Mouse (Mus musculus) embryonic facial prominence, embryonic 10.5 days (tissue): Measurements from ENCODE around the gene Pilra. TPM values are rescaled to one million over a fixed set of nuclear protein-coding genes. Genes with fewer than 3 reads are reported as not detected.
"Not testable (repeated sequence)": the region's sequence is repeated elsewhere in the genome, so short reads cannot be mapped to it uniquely, and the experiment has no call there.

ENCODE experiments used
- DNase-seq: peaks from one replicate; pipeline ENCODE4 v3.0.0-alpha.2; 2017; ENCODE audit warnings: low spot score
- H3K27ac ChIP-seq: fragments of 300-500 bp; sonication (generic); replicated peaks from 2 replicates; pipeline ENCODE4 v1.5.1; 2016; ENCODE audit warnings: mild to moderate bottlenecking
- H3K27me3 ChIP-seq: fragments of 300-500 bp; sonication (generic); replicated peaks from 2 replicates; pipeline ENCODE4 v1.6.1; 2016; ENCODE audit warnings: low read depth, mild to moderate bottlenecking; ENCODE audit not compliant: poor library complexity, severe bottlenecking
- H3K36me3 ChIP-seq: fragments of 300-500 bp; sonication (generic); replicated peaks from 2 replicates; pipeline ENCODE4 v1.6.1; 2016; ENCODE audit warnings: mild to moderate bottlenecking, moderate library complexity
- H3K4me1 ChIP-seq: fragments of 300-500 bp; sonication (generic); 2 replicates; pipeline ENCODE4 v1.6.1; 2016
- H3K4me3 ChIP-seq: fragments of 300-500 bp; sonication (generic); 2 replicates; pipeline ENCODE4 v1.5.1; 2016; ENCODE audit warnings: mild to moderate bottlenecking, moderate library complexity
- H3K9me3 ChIP-seq: fragments of 300-500 bp; sonication (generic); 2 replicates; pipeline ENCODE4 v1.6.1; 2016; ENCODE audit warnings: mild to moderate bottlenecking
- WGBS: fragments of 180-500 bp; shearing (Covaris S2); methylation state at CpG from one replicate; pipeline ENCODE4 v1.1.7; 2016; 5-methylcytosine and 5-hydroxymethylcytosine counted together
- polyA plus RNA-seq: library from polyadenylated mRNA; unstranded; fragments of >200 nt; fragmentation: Nextera tagmentation; extraction: Ambion mirVana; gene quantifications from 2 replicates; pipeline ENCODE4 v1.2.1, GENCODE M21; 2016

The Pilra gene
- polyA plus RNA-seq: 0.28 and 0.79 TPM in 2 replicates

DNA sequence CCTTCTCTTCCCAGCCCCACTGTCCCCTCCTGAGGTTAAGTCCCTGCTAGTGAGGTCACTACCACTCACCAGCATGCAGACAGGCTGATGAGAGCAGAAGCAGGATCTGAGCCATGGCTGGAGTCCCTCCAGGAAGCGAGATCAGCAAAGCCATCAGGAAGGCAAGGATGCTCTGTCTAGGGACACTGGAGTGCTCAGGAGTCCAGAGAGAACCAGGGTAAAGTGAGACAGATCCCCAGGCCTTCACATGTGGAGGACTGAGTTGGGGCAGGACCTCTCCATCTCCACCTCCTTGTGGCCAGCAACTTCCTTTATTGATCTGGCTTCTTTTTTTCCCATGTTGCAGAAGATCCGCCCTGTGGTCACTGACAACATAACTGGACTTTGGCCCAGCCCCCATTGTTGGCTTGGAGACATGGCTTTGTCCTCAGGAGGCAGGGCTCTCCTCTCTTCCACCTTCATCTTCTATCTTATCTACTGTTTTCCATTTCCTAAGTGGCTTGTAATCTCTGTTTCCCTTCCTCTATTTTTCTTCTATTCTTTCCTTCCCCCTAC, at the start of gene Pilra:
Gene Pilra, minus strand, starts transcription at position 316 of the 555 bp plus-strand sequence.
- not testable (repeated sequence) for H3K9me3 ChIP-seq, H3K4me1 ChIP-seq, H3K27ac ChIP-seq, H3K27me3 ChIP-seq, DNase-seq, H3K4me3 ChIP-seq, H3K36me3 ChIP-seq
- WGBS: 76% methylated on average over 2 of the region's 2 CpGs

DNA sequence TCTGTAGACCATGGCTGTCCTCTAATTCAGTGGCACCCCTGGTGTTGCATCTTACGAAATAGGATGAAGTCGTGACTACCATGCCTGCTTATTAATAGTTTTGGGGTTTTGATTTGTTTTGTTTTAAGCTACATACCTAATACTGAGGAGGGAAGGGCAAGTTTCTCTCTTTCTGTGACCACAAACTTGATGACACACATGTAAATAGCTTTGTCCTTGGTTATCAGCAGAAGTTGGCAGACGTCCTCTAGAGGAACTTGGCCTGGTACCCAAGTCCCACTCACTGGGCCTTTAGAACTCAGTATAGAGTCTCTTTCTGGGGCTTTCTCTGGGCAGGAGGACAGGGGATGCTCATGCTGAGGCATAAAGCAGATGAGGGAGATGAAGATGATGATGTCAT, 47.3 kb upstream of the Pilra start:
- H3K27me3 ChIP-seq: no peaks in the 10 kb centered on the region
- H3K9me3 ChIP-seq: no peaks in the 10 kb centered on the region
- 86% methylated on average over 3 of the region's 3 CpGs for WGBS
- H3K27ac ChIP-seq: no peak overlapping the region
- no peak overlapping the region for H3K4me3 ChIP-seq
- H3K36me3 ChIP-seq: no peaks in the 10 kb centered on the region
- H3K4me1 ChIP-seq: no peaks in the 10 kb centered on the region
- no peak for DNase-seq

DNA sequence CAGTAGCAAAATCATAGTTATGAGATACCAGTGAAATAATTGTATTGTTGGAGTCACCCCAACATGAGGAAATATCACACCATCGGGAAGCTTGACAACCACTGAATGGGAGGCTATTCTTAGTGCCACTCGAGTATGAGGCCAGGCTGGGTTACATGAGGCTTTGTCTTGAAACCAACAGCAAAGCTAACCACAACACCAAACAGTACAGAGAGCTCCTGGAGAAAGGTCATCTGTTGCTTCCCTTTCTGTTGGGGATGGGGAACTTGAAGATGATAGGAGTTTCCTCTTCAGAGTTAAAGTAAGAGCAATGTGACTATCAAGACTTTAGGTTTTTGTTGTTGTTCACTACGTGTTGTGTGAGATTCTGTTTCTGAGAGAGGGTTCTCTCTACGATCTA, 46.8 kb upstream of the Pilra start:
- no peaks in the 10 kb centered on the region for H3K36me3 ChIP-seq
- H3K9me3 ChIP-seq: no peaks in the 10 kb centered on the region
- no peaks in the 10 kb centered on the region for H3K27me3 ChIP-seq
- DNase-seq: no peak
- H3K4me1 ChIP-seq: no peaks in the 10 kb centered on the region
- H3K4me3 ChIP-seq: no peak overlapping the region
- WGBS: 80% methylated on average over 4 of the region's 4 CpGs
- H3K27ac ChIP-seq: no peak overlapping the region

DNA sequence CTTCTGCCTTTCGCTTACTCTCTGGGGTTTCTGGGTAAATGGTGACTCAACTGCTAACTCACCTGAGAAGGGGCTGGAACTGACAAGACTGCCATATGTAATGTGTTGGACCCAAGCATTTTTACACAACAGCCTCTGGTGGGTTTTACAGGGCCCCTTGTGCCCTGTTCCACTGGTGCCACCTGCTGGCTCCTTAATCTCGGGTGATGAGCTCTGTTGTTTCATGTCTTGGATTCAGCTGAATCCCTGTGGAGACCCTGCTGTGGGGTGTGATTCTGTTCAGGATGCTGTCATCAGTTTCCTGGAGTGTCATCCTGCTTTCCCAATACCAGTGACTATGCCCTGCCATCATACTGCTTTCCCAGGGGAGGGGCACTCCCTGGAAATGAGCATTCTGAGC, 41.8 kb upstream of the Pilra start:
- Histone ChIP-seq H3K27ac (no peak overlapping the region), H3K4me3 (no peak overlapping the region), H3K36me3 (no peaks in the 10 kb centered on the region), H3K27me3 (no peaks in the 10 kb centered on the region), H3K9me3 (no peaks in the 10 kb centered on the region), H3K4me1 (no peaks in the 10 kb centered on the region)
- no peak for DNase-seq
- WGBS: 59% methylated on average over 2 of the region's 2 CpGs

DNA sequence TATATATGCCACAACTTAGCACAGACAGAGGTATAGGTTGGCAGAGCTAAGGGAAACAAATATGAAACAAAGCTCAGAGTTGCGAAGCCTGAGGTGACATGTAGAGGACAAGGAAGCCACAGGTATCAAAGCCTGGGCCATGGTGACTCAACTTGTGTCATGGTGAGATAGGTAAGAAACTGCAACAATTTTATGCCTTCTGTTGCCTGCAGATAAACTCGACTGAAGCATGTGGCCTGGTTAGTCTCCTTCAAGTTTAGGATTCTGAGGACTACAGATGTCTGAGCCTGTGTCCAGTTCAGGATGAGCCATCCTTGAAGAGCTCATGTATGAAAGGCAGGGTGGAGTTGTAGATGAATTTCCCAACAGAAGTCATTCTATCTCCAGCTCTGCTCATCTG, 39.0 kb upstream of the Pilra start:
- Histone ChIP-seq H3K4me1 (no peaks in the 10 kb centered on the region), H3K4me3 (no peak overlapping the region), H3K27me3 (no peaks in the 10 kb centered on the region), H3K9me3 (no peaks in the 10 kb centered on the region), H3K27ac (no peak overlapping the region), H3K36me3 (no peaks in the 10 kb centered on the region)
- WGBS: 88% methylated on average over 2 of the region's 2 CpGs
- no peak for DNase-seq

DNA sequence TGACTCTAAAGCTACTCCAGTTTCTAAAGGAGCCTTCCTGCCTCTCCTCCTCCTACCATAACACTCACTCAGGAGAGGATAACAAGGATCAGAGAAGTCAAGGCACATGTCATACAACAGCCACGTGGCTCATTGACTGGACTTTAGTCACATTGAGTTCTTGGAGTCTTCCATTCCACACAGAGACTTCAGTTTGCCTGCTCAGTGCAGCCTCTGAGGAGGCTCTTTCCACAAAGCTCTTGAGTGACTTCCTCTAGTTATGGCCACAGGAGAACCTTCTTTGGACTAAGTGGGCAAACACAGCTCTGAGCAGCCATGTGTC, 36.3 kb upstream of the Pilra start:
- 50% methylated on average over 1 of the region's 1 CpGs for WGBS
- DNase-seq, H3K27ac ChIP-seq, H3K36me3 ChIP-seq, H3K4me3 ChIP-seq, H3K9me3 ChIP-seq, H3K27me3 ChIP-seq, H3K4me1 ChIP-seq: not testable (repeated sequence)

DNA sequence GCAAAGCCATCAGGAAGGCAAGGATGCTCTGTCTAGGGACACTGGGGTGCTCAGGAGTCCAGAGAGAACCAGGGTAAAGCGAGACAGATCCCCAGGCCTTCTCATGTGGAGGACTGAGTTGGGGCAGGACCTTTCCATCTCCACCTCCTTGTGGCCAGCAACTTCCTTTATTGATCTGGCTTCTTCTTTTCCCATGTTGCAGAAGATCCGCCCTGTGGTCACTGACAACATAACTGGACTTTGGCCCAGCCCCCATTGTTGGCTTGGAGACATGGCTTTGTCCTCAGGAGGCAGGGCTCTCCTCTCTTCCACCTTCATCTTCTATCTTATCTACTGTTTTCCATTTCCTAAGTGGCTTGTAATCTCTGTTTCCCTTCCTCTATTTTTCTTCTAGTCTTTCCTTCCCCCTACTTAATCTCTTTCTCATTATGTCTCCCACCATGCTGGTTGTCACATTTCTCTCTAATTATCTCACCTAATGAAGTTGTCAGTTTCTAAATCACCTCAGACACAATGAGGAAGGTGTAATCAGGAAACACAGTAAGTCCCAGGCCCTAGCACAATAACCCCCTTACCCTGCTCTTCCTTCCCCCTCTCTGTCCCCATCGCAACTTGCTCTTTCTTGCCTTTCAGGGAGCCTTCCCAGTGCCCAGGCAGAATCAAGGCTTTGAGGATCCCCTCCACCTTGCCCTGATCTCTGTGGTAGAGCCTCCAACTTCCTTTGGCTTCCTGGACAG, 35.7 kb upstream of the Pilra start, which contains the start of gene Pilrb2:
Gene Pilrb2, minus strand, starts transcription at position 172 of the 737 bp plus-strand sequence.
- not testable (repeated sequence) for H3K9me3 ChIP-seq, DNase-seq, H3K4me3 ChIP-seq, H3K36me3 ChIP-seq, H3K4me1 ChIP-seq, H3K27ac ChIP-seq, H3K27me3 ChIP-seq
- WGBS: 76% methylated on average over 3 of the region's 3 CpGs

DNA sequence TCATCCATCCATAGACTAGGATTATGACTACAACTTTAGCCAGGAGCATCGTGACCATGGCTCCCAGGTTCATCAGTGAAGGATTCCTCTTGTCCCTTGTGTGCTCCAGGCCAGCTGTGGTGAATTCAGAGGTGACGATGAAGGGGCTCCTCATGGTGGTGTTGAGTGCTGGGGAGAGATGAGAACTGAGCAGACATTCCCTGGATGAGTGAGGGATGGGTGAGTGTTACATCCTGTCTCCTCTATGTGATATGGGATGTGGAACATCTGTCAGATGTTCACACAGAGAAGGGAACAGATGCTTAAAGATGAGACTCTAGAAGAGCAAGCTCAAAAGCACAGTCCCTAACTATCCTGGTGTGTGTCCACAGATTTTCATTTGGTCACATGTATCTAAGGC, 32.5 kb upstream of the Pilra start:
- DNase-seq, H3K4me3 ChIP-seq, H3K27ac ChIP-seq, H3K4me1 ChIP-seq, H3K36me3 ChIP-seq, H3K9me3 ChIP-seq, H3K27me3 ChIP-seq: not testable (repeated sequence)
- WGBS: 82% methylated on average over 2 of the region's 2 CpGs

DNA sequence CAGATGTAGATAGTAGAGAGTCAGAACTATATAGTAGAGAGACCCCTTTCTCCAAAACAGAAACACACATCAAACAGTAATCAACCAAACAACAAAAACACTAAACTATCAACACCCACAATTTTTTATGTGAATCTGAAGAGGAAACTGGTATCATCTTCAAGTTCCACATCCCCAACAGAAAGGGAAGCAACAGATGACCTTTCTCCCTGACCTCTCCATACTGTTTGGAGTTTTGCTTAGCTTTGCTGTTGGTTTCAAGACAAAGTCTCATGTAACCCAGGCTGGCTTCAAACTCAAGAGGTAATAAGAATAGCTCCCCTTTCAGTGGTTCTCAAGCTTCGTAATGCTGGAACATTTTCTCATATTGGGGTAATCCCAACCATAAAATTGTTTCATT, 27.9 kb upstream of the Pilra start:
- WGBS: 83% methylated on average over 1 of the region's 1 CpGs

DNA sequence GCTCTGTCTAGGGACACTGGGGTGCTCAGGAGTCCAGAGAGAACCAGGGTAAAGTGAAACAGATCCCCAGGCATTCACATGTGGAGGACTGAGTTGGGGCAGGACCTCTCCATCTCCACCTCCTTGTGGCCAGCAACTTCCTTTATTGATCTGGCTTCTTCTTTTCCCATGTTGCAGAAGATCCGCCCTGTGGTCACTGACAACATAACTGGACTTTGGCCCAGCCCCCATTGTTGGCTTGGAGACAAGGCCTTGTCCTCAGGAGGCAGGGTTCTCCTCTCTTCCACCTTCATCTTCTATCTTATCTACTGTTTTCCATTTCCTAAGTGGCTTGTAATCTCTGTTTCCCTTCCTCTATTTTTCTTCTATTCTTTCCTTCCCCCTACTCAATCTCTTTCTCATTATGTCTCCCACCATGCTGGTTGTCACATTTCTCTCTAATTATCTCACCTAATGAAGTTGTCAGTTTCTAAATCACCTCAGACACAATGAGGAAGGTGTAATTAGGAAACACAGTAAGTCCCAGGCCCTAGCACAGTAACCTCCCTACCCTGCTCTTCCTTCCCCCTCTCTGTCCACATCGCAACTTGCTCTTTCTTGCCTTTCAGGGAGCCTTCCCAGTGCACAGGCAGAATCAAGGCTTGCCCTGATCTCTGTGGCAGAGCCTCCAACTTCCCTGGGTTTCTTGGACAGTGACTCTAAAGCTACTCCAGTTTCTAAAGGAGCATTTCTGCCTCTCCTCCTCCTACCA, 22.1 kb upstream of the Pilra start, which contains the start of gene Pilrb1:
Gene Pilrb1, minus strand, starts transcription at position 147 of the 751 bp plus-strand sequence.
- DNase-seq, H3K4me3 ChIP-seq, H3K4me1 ChIP-seq, H3K36me3 ChIP-seq, H3K27ac ChIP-seq, H3K27me3 ChIP-seq, H3K9me3 ChIP-seq: not testable (repeated sequence)
- 81% methylated on average over 2 of the region's 2 CpGs for WGBS

More for the DNA sequence above, 27.9 kb upstream of the Pilra start:
- not testable (repeated sequence) for H3K9me3 ChIP-seq, H3K4me1 ChIP-seq, DNase-seq, H3K27me3 ChIP-seq, H3K27ac ChIP-seq, H3K4me3 ChIP-seq, H3K36me3 ChIP-seq

DNA sequence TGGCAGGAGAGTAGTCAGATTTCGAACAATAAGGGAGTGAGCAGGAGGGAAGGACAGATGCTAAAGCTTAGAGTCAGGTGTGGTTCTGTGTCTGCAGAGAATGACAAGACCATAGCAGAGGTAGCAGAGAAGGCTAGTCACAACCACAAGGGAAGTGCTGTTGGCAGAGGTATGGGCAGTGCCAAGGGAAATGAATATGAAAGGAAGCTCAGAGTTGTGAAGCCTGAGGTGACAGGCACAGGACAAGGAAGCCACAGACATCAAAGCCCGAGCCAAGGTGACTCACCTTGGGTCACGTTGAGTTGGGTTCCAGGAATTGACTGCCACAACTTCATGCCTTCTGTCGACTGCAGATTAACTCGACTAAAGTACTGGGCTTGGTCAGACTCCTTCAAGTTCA, 20.8 kb upstream of the Pilra start:
- H3K27me3 ChIP-seq, H3K4me3 ChIP-seq, DNase-seq, H3K27ac ChIP-seq, H3K4me1 ChIP-seq, H3K9me3 ChIP-seq, H3K36me3 ChIP-seq: not testable (repeated sequence)
- 79% methylated on average over 5 of the region's 5 CpGs for WGBS

DNA sequence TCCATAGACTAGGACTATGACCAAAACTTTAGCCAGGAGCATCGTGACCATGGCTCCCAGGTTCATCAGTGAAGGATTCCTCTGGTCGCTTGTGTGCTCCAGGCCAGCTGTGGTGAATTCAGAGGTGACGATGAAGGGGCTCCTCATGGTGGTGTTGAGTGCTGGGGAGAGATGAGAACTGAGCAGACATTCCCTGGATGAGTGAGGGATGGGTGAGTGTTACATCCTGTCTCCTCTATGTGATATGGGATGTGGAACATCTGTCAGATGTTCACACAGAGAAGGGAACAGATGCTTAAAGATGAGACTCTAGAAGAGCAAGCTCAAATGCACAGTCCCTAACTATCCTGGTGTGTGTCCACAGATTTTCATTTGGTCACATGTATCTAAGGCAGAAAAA, 18.8 kb upstream of the Pilra start:
- H3K9me3 ChIP-seq, H3K27ac ChIP-seq, H3K4me1 ChIP-seq, H3K4me3 ChIP-seq, H3K36me3 ChIP-seq, H3K27me3 ChIP-seq, DNase-seq: not testable (repeated sequence)
- WGBS: 79% methylated on average over 3 of the region's 3 CpGs

DNA sequence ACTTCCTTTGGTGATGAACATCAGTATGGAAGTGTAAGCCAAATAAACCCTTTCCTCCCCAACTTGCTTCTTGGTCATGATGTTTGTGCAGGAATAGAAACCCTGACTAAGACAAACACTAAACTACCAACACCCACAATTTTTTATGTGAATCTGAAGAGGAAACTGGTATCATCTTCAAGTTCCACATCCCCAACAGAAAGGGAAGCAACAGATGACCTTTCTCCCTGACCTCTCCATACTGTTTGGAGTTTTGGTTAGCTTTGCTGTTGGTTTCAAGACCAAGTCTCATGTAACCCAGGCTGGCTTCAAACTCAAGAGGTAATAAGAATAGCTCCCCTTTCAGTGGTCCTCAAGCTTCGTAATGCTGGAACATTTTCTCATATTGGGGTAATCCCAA, 14.2 kb upstream of the Pilra start:
- 85% methylated on average over 1 of the region's 1 CpGs for WGBS
- H3K27ac ChIP-seq, H3K27me3 ChIP-seq, H3K9me3 ChIP-seq, H3K4me3 ChIP-seq, H3K36me3 ChIP-seq, H3K4me1 ChIP-seq, DNase-seq: not testable (repeated sequence)
